Mouse (Mus musculus): ENCODE results near the gene Hhipl2. TPM values are rescaled to one million over a fixed set of nuclear protein-coding genes. Genes with fewer than 3 reads are reported as not detected.
"Not testable (repeated sequence)": the region's sequence is repeated elsewhere in the genome, so short reads cannot be mapped to it uniquely, and the experiment has no call there.

The Hhipl2 gene
- not detected for total RNA-seq (2021)
- long read RNA-seq, experiment 1 = 0 reads
- long read RNA-seq, experiment 2 = 0 reads

GRCm38 (mm10) chr1:183417873-183418272, at the start of gene Hhipl2:
Gene Hhipl2, plus strand, starts transcription at chr1:183418215.
- no peak for DNase-seq (ENCODE audit: low spot score in 2 of 2)

- DNase-seq (ENCODE audit: low spot score in 2 of 2) = peak in 1 of 2 experiments; percentile 23
Measured at GRCm38 (mm10) chr1:183368601-183369400, 49.2 kb upstream of the Hhipl2 start.

GRCm38 (mm10) chr1:183369427-183370014, 48.5 kb upstream of the Hhipl2 start, which contains the start of gene Mia3:
Gene Mia3, minus strand, starts transcription at chr1:183369553.
- peak; percentile 93 to 94 for DNase-seq (ENCODE audit: low spot score in 2 of 2)

- DNase-seq (ENCODE audit: low spot score in 2 of 2) = no peak
Measured at GRCm38 (mm10) chr1:183374728-183375127, 43.3 kb upstream of the Hhipl2 start.

GRCm38 (mm10) chr1:183377045-183377444, 41.0 kb upstream of the Hhipl2 start:
- no peak for DNase-seq (ENCODE audit: low spot score in 2 of 2)

- DNase-seq (ENCODE audit: low spot score in 2 of 2) = no peak
Measured at GRCm38 (mm10) chr1:183378321-183378941, 39.6 kb upstream of the Hhipl2 start.

- DNase-seq (ENCODE audit: low spot score in 2 of 2) = not testable (repeated sequence)
Measured at GRCm38 (mm10) chr1:183379376-183379775, 38.6 kb upstream of the Hhipl2 start.

- DNase-seq (ENCODE audit: low spot score in 2 of 2) = no peak
Measured at GRCm38 (mm10) chr1:183381816-183382215, 36.2 kb upstream of the Hhipl2 start.

- DNase-seq (ENCODE audit: low spot score in 2 of 2) = no peak
Measured at GRCm38 (mm10) chr1:183382621-183383020, 35.4 kb upstream of the Hhipl2 start.

- not testable (repeated sequence) for DNase-seq (ENCODE audit: low spot score in 2 of 2)
Measured at GRCm38 (mm10) chr1:183387421-183387820, 30.6 kb upstream of the Hhipl2 start.

- peak; percentile 73 to 87 for DNase-seq (ENCODE audit: low spot score in 2 of 2)
Measured at GRCm38 (mm10) chr1:183388426-183389406, 29.3 kb upstream of the Hhipl2 start, which contains the start of gene Taf1a. Gene Taf1a, plus strand, starts transcription at chr1:183388981.

- no peak for DNase-seq (ENCODE audit: low spot score in 2 of 2)
Measured at GRCm38 (mm10) chr1:183403396-183403795, 14.6 kb upstream of the Hhipl2 start.

- no peak for DNase-seq (ENCODE audit: low spot score in 2 of 2)
Measured at GRCm38 (mm10) chr1:183414081-183414727, 3.8 kb upstream of the Hhipl2 start.

- no peak for DNase-seq (ENCODE audit: low spot score in 2 of 2)
Measured at GRCm38 (mm10) chr1:183419741-183420140, 1.7 kb downstream of the Hhipl2 start.

- no peak for DNase-seq (ENCODE audit: low spot score in 2 of 2)
Measured at GRCm38 (mm10) chr1:183420296-183420695, 2.3 kb downstream of the Hhipl2 start.

GRCm38 (mm10) chr1:183424100-183424499, 6.1 kb downstream of the Hhipl2 start:
- no peak for DNase-seq (ENCODE audit: low spot score in 2 of 2)

GRCm38 (mm10) chr1:183434918-183435317, 16.9 kb downstream of the Hhipl2 start:
- DNase-seq (ENCODE audit: low spot score in 2 of 2) = no peak

- peak; percentile 84 to 88 for DNase-seq (ENCODE audit: low spot score in 2 of 2)
Measured at GRCm38 (mm10) chr1:183439036-183439435, 21.0 kb downstream of the Hhipl2 start.

GRCm38 (mm10) chr1:183442015-183442774, 24.2 kb downstream of the Hhipl2 start:
- DNase-seq (ENCODE audit: low spot score in 2 of 2) = peak; percentile 62 to 78

Measured in gastrocnemius, postnatal 4 days (tissue).